Mouse (Mus musculus): Measurements from ENCODE around the gene Apol6.

GRCm38 (mm10) chr15:77036320-77036988 lies 8.1 kb upstream of the Apol6 start:
- TF ChIP-seq TCF12 (IDR thresholded peaks at IDR 0.05; ENCODE audit: insufficient read depth, poor library complexity, severe bottlenecking) (no peak), POLR2AphosphoS2 (IDR thresholded peaks at IDR 0.05; ENCODE audit: insufficient read length, low read depth) (peak; percentile 81), POLR2A (IDR thresholded peaks at IDR 0.05; ENCODE audit: insufficient read length, low read depth) (peak; percentile 68), MYOG (IDR thresholded peaks at IDR 0.05; ENCODE audit: control insufficient read depth in 1 of 3, insufficient read depth in 1 of 3, insufficient read length in 2 of 3, low read depth in 2 of 3) (peak in 1 of 3 experiments; percentile 56), MAX (IDR thresholded peaks at IDR 0.05; ENCODE audit: low read depth) (no peak), SRF (IDR thresholded peaks at IDR 0.05; ENCODE audit: control insufficient read depth, insufficient read length, low read depth) (no peak)

All from myocyte (in vitro differentiated cells).